Mouse (Mus musculus) kidney, adult 2 months (tissue): Measurements from ENCODE around the gene Enc1.

Experiments
- CTCF ChIP-seq: fragments of 200-500 bp; conservative IDR thresholded peaks from 2 replicates; pipeline ENCODE4 v1.5.1; 2011; ENCODE audit warnings: low read depth, mild to moderate bottlenecking, control low read depth, low read length, moderate library complexity, mixed read lengths; ENCODE audit not compliant: insufficient read depth, insufficient read length
- POLR2A ChIP-seq: fragments of 200-500 bp; IDR thresholded peaks from one replicate; pipeline ENCODE4 v1.6.1; 2011; ENCODE audit warnings: low read depth, low read length, control low read depth

DNA sequence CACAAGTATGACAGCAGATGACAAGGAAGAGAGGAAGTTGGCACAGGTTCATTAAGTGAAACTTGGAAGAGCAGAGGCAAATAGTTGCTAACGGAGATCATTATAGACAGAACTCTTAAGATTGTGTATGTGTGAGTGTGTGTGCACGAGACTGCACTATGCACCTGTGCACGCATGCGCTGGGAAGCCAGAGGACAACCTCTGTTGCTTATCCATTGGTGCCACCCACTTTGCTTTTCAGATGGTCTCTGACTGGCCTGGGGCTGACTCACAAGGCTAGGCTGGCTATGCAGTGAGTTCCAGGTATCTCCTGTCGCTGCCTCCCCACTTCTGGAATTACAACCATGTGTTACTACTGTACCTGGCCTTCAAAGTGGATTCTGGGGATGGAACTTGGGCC, 13.1 kb downstream of the Enc1 start:
- no peak for TF ChIP-seq CTCF
- TF ChIP-seq POLR2A, result no peak
